14 mouse cellular contexts compared by ENCODE assay signal in genomic region chr11:61532820-61533219, GRCm38 (mm10). TPM values are rescaled to one million over a fixed set of nuclear protein-coding genes. Genes with fewer than 3 reads are reported as not detected.
DNase-seq lines count a peak whose midpoint lies in the region; ATAC-seq and TF ChIP-seq lines count a peak whose summit lies in the region.
"Had no signal": no experiment of that assay in that cellular context is flagged by ENCODE, and none has a peak within 500 bp of the region (broad histone marks: within the 10 kb centered on the region; RNA-seq: fewer than 3 reads in every experiment).

No protein-coding gene starts in this region.

- no peak for TF ChIP-seq POLR2A in lung, adult 2 months (IDR thresholded peaks at IDR 0.05; ENCODE audit: borderline replicate concordance, extremely low read depth, low read depth, low read length)

- ATAC-seq in erythroblast, adult 5-6 weeks (replicated peaks; ENCODE audit: low FRiP score, poor library complexity, severe bottlenecking), result no peak
- ATAC-seq: midbrain, embryonic 13.5 days had no signal

- peak; percentile 27 for DNase-seq in kidney, adult 11 months
- no peak for DNase-seq in kidney, postnatal 4 days
- peak; percentile 33 to 51 for DNase-seq in adrenal gland, postnatal 36 days
- DNase-seq in heart, postnatal 4 days, result peak; percentile 25
- peak; percentile 33 for DNase-seq in lung, adult 2 months
- no peak for DNase-seq in right cerebral cortex, postnatal 14 days
- no peak for DNase-seq in embryo, embryonic 11 days
- DNase-seq: cerebellum, adult 8-10 months; liver, postnatal 0 days had no signal

- H3K4me3 ChIP-seq in lung, adult 2 months (replicated peaks; ENCODE audit: extremely low read depth, low read depth, low read length), result no peak overlapping the region
- H3K4me3 ChIP-seq: embryonic facial prominence, embryonic 13.5 days; forebrain, embryonic 12.5 days; hindbrain, embryonic 15.5 days; midbrain, embryonic 13.5 days had no signal

- peaks cover 72% of the 10 kb centered on the region for H3K4me1 ChIP-seq in lung, adult 2 months (ENCODE audit: control insufficient read depth, insufficient read depth, low read length)
- H3K4me1 ChIP-seq: embryonic facial prominence, embryonic 13.5 days had no signal

- no peak for TF ChIP-seq CTCF in lung, adult 2 months (IDR thresholded peaks at IDR 0.05; ENCODE audit: insufficient read depth, low read length)

- 65% methylated on average over 2 of the region's 2 CpGs for WGBS in lung, adult 2 months

RNA-seq across cellular contexts. Expression of gene B9d1, which starts 27.9 kb away (rescaled TPM):
- total RNA-seq in adrenal gland, postnatal 36 days (2021), result 10 to 100 TPM; 20.8 to 23.8 TPM
- total RNA-seq in heart, postnatal 4 days (2021), result 10 to 100 TPM in 1 of 2 experiments, 1 to 10 TPM in 1; 9.8 to 12.0 TPM
- polyA plus RNA-seq in lung, adult 2 months (2012; rRNA removed), result 28.4 and 37.5 TPM in 2 replicates
- not detected in 2 replicates for total RNA-seq in erythroblast, adult 5-6 weeks (2015; ENCODE audit: low replicate concordance)
- not detected in 2 replicates for total RNA-seq in erythroblast, adult 5-6 weeks (2017; ENCODE audit: low replicate concordance)

RNA-seq across cellular contexts. Expression of gene Mapk7, which starts 38.6 kb away (rescaled TPM):
- total RNA-seq in adrenal gland, postnatal 36 days (2021), result 10 to 100 TPM; 14.0 to 19.4 TPM
- 10 to 100 TPM; 16.0 to 16.8 TPM for total RNA-seq in heart, postnatal 4 days (2021)
- polyA plus RNA-seq in lung, adult 2 months (2012; rRNA removed), result 39.3 and 40.1 TPM in 2 replicates
- total RNA-seq in erythroblast, adult 5-6 weeks (2015; ENCODE audit: low replicate concordance), result 4.4 and 8.3 TPM in 2 replicates
- 2.8 and 3.7 TPM in 2 replicates for total RNA-seq in erythroblast, adult 5-6 weeks (2017; ENCODE audit: low replicate concordance)

RNA-seq across cellular contexts. Expression of gene Epn2, which starts 46.7 kb away (rescaled TPM):
- total RNA-seq in adrenal gland, postnatal 36 days (2021), result 10 to 100 TPM; 23.0 to 25.7 TPM
- 10 to 100 TPM; 33.6 to 34.7 TPM for total RNA-seq in heart, postnatal 4 days (2021)
- 74.0 and 84.5 TPM in 2 replicates for polyA plus RNA-seq in lung, adult 2 months (2012; rRNA removed)
- not detected in 2 replicates for total RNA-seq in erythroblast, adult 5-6 weeks (2015; ENCODE audit: low replicate concordance)
- total RNA-seq in erythroblast, adult 5-6 weeks (2017; ENCODE audit: low replicate concordance), result 2.0 TPM in 1 of 2 replicates, not detected in the other

RNA-seq across cellular contexts. Expression of gene Mfap4, which starts 47.6 kb away (rescaled TPM):
- 10 to 100 TPM in 1 of 2 experiments, 1 to 10 TPM in 1; 7.8 to 10.9 TPM for total RNA-seq in adrenal gland, postnatal 36 days (2021)
- 10 to 100 TPM; 70.7 to 78.0 TPM for total RNA-seq in heart, postnatal 4 days (2021)
- 1,294 and 1,321 TPM in 2 replicates for polyA plus RNA-seq in lung, adult 2 months (2012; rRNA removed)
- not detected in 2 replicates for total RNA-seq in erythroblast, adult 5-6 weeks (2015; ENCODE audit: low replicate concordance)
- total RNA-seq in erythroblast, adult 5-6 weeks (2017; ENCODE audit: low replicate concordance), result not detected in 2 replicates

Comparison
In these comparisons a context has a peak if more than half of its experiments do, and no peak if none do; other contexts are left out.
1. DNase-seq: peak in kidney, adult 11 months (single experiment), adrenal gland, postnatal 36 days (2 of 2), heart, postnatal 4 days (single experiment) and lung, adult 2 months (single experiment); none in kidney, postnatal 4 days (0 of 2), right cerebral cortex, postnatal 14 days (single experiment) and embryo, embryonic 11 days (single experiment).
2. RNA of gene B9d1, which starts 27.9 kb away (total RNA-seq): 20.8 to 23.8 TPM in adrenal gland, postnatal 36 days and 9.8 to 12.0 TPM in heart, postnatal 4 days; not detected in erythroblast, adult 5-6 weeks; every median in the first group is over 10 times any median in the second.
3. RNA of gene Epn2, which starts 46.7 kb away (total RNA-seq): 33.6 to 34.7 TPM in heart, postnatal 4 days and 23.0 to 25.7 TPM in adrenal gland, postnatal 36 days; 2.0 TPM in erythroblast, adult 5-6 weeks; every median in the first group is over 4 times any median in the second.